Mouse (Mus musculus) G1E (cell line): ENCODE data around the gene Arhgap42.

Source experiments
- CTCF ChIP-seq: IDR thresholded peaks from 2 replicates; pipeline ENCODE4 v1.5.1; 2012; ENCODE audit warnings: low read depth, low read length, inconsistent platforms, mixed read lengths
- GATA1 ChIP-seq: IDR thresholded peaks from 2 replicates; pipeline ENCODE4 v1.6.1; 2012; ENCODE audit warnings: borderline replicate concordance, low read length, inconsistent platforms, mixed read lengths

GRCm38 (mm10) chr9:8964512-8965133, 274.3 kb downstream of the Arhgap42 start:
- TF ChIP-seq CTCF, result no peak
- no peak for TF ChIP-seq GATA1
